Mouse (Mus musculus): ENCODE measurements around the gene Ccdc126. TPM values are rescaled to one million over a fixed set of nuclear protein-coding genes. Genes with fewer than 3 reads are reported as not detected.
A peak's percentile ranks its signal among the peaks of the same experiment; 100 is the strongest.
"Not testable (repeated sequence)": the region's sequence is repeated elsewhere in the genome, so short reads cannot be mapped to it uniquely, and the experiment has no call there.

Gene Ccdc126
- polyA plus RNA-seq, 1 experiment from 2014 or later = 11.0 TPM

GRCm38 (mm10) chr6:49282122-49282521, 37.0 kb upstream of the Ccdc126 start:
- no peak overlapping the region for H3K4me3 ChIP-seq (replicated peaks; ENCODE audit: low read depth, low read length)
- H3K27ac ChIP-seq (replicated peaks; ENCODE audit: low read depth, low read length) = no peak overlapping the region
- H3K4me2 ChIP-seq (ENCODE audit: low read length) = no peak overlapping the region
- H3K9ac ChIP-seq (replicated peaks; ENCODE audit: low read length) = no peak overlapping the region
- H3K9me3 ChIP-seq (ENCODE audit: control insufficient read depth, low read length) = no peaks in the 10 kb centered on the region
- DNase-seq (peak; percentile 23), ATAC-seq (ENCODE audit: low FRiP score, low TSS enrichment) (no peak)
- 93% methylated on average over 1 of the region's 1 CpGs for WGBS
- H3K27me3 ChIP-seq (ENCODE audit: control insufficient read depth, insufficient read depth, low read length) = no peaks in the 10 kb centered on the region
- H3K36me3 ChIP-seq (ENCODE audit: control insufficient read depth, insufficient read depth, low read length) = no peaks in the 10 kb centered on the region
- H3K4me1 ChIP-seq (ENCODE audit: control insufficient read depth, insufficient read depth, low read length) = no peaks in the 10 kb centered on the region

GRCm38 (mm10) chr6:49298286-49298685, 20.8 kb upstream of the Ccdc126 start:
- H3K9me3 ChIP-seq (ENCODE audit: control insufficient read depth, low read length) = no peaks in the 10 kb centered on the region
- no peak overlapping the region for H3K27ac ChIP-seq (replicated peaks; ENCODE audit: low read depth, low read length)
- DNase-seq (no peak), ATAC-seq (ENCODE audit: low FRiP score, low TSS enrichment) (no peak)
- no peaks in the 10 kb centered on the region for H3K36me3 ChIP-seq (ENCODE audit: control insufficient read depth, insufficient read depth, low read length)
- no peak overlapping the region for H3K4me3 ChIP-seq (replicated peaks; ENCODE audit: low read depth, low read length)
- H3K27me3 ChIP-seq (ENCODE audit: control insufficient read depth, insufficient read depth, low read length) = no peaks in the 10 kb centered on the region
- H3K4me1 ChIP-seq (ENCODE audit: control insufficient read depth, insufficient read depth, low read length) = no peaks in the 10 kb centered on the region
- no peak overlapping the region for H3K4me2 ChIP-seq (ENCODE audit: low read length)
- H3K9ac ChIP-seq (replicated peaks; ENCODE audit: low read length) = no peak overlapping the region

- not testable (repeated sequence) for DNase-seq; ATAC-seq (ENCODE audit: low FRiP score, low TSS enrichment); H3K27ac ChIP-seq (replicated peaks; ENCODE audit: low read depth, low read length); H3K4me2 ChIP-seq (ENCODE audit: low read length); H3K36me3 ChIP-seq (ENCODE audit: control insufficient read depth, insufficient read depth, low read length); H3K9ac ChIP-seq (replicated peaks; ENCODE audit: low read length); H3K4me3 ChIP-seq (replicated peaks; ENCODE audit: low read depth, low read length); H3K4me1 ChIP-seq (ENCODE audit: control insufficient read depth, insufficient read depth, low read length); H3K9me3 ChIP-seq (ENCODE audit: control insufficient read depth, low read length); H3K27me3 ChIP-seq (ENCODE audit: control insufficient read depth, insufficient read depth, low read length)
- WGBS = 52% methylated on average over 3 of the region's 3 CpGs
Observed at GRCm38 (mm10) chr6:49314821-49315220, 4.3 kb upstream of the Ccdc126 start.

GRCm38 (mm10) chr6:49319595-49320315, 681 bp downstream of the Ccdc126 start:
- peak; percentile 71 for DNase-seq
- peak overlapping the region; percentile 88 for H3K27ac ChIP-seq (replicated peaks; ENCODE audit: low read depth, low read length)
- H3K4me1 ChIP-seq (ENCODE audit: control insufficient read depth, insufficient read depth, low read length) = peaks cover 4% of the 10 kb centered on the region; the same call in 1 of the 2 replicates
- WGBS = 11% methylated on average over 13 of the region's 13 CpGs
- H3K36me3 ChIP-seq (ENCODE audit: control insufficient read depth, insufficient read depth, low read length) = no peaks in the 10 kb centered on the region
- H3K27me3 ChIP-seq (ENCODE audit: control insufficient read depth, insufficient read depth, low read length) = no peaks in the 10 kb centered on the region
- H3K9ac ChIP-seq (replicated peaks; ENCODE audit: low read length) = peak overlapping the region; percentile 83
- no peaks in the 10 kb centered on the region for H3K9me3 ChIP-seq (ENCODE audit: control insufficient read depth, low read length)
- peak overlapping the region; percentile 62 for H3K4me2 ChIP-seq (ENCODE audit: low read length)
- ATAC-seq (ENCODE audit: low FRiP score, low TSS enrichment) = peak; percentile 28; the same call in 1 of the 2 replicates
- H3K4me3 ChIP-seq (replicated peaks; ENCODE audit: low read depth, low read length) = peak overlapping the region; percentile 66

- no peak overlapping the region for H3K9ac ChIP-seq (replicated peaks; ENCODE audit: low read length)
Observed at GRCm38 (mm10) chr6:49321341-49321740, 2.3 kb downstream of the Ccdc126 start.

GRCm38 (mm10) chr6:49322056-49322455, 3.0 kb downstream of the Ccdc126 start:
- Histone ChIP-seq H3K4me3 (replicated peaks; ENCODE audit: low read depth, low read length) (no peak overlapping the region), H3K36me3 (ENCODE audit: control insufficient read depth, insufficient read depth, low read length) (no peaks in the 10 kb centered on the region), H3K27ac (replicated peaks; ENCODE audit: low read depth, low read length) (no peak overlapping the region), H3K27me3 (ENCODE audit: control insufficient read depth, insufficient read depth, low read length) (no peaks in the 10 kb centered on the region), H3K9me3 (ENCODE audit: control insufficient read depth, low read length) (no peaks in the 10 kb centered on the region), H3K9ac (replicated peaks; ENCODE audit: low read length) (no peak overlapping the region), H3K4me1 (ENCODE audit: control insufficient read depth, insufficient read depth, low read length) (peaks cover 4% of the 10 kb centered on the region; the same call in 1 of the 2 replicates), H3K4me2 (ENCODE audit: low read length) (no peak overlapping the region)
- ATAC-seq (ENCODE audit: low FRiP score, low TSS enrichment) (no peak), DNase-seq (no peak)

More at GRCm38 (mm10) chr6:49321341-49321740, 2.3 kb downstream of the Ccdc126 start:
- Histone ChIP-seq H3K4me1 (ENCODE audit: control insufficient read depth, insufficient read depth, low read length) (peaks cover 4% of the 10 kb centered on the region; the same call in 1 of the 2 replicates), H3K27me3 (ENCODE audit: control insufficient read depth, insufficient read depth, low read length) (no peaks in the 10 kb centered on the region), H3K4me2 (ENCODE audit: low read length) (no peak overlapping the region), H3K9me3 (ENCODE audit: control insufficient read depth, low read length) (no peaks in the 10 kb centered on the region), H3K4me3 (replicated peaks; ENCODE audit: low read depth, low read length) (no peak overlapping the region), H3K36me3 (ENCODE audit: control insufficient read depth, insufficient read depth, low read length) (no peaks in the 10 kb centered on the region), H3K27ac (replicated peaks; ENCODE audit: low read depth, low read length) (no peak overlapping the region)
- DNase-seq (no peak), ATAC-seq (ENCODE audit: low FRiP score, low TSS enrichment) (no peak)
- 78% methylated on average over 3 of the region's 3 CpGs for whole genome bisulfite sequencing

GRCm38 (mm10) chr6:49322986-49323385, 3.9 kb downstream of the Ccdc126 start:
- Histone ChIP-seq H3K4me1 (ENCODE audit: control insufficient read depth, insufficient read depth, low read length) (peaks cover 4% of the 10 kb centered on the region; the same call in 1 of the 2 replicates), H3K27me3 (ENCODE audit: control insufficient read depth, insufficient read depth, low read length) (no peaks in the 10 kb centered on the region), H3K27ac (replicated peaks; ENCODE audit: low read depth, low read length) (no peak overlapping the region), H3K4me2 (ENCODE audit: low read length) (no peak overlapping the region), H3K36me3 (ENCODE audit: control insufficient read depth, insufficient read depth, low read length) (no peaks in the 10 kb centered on the region), H3K9ac (replicated peaks; ENCODE audit: low read length) (no peak overlapping the region), H3K4me3 (replicated peaks; ENCODE audit: low read depth, low read length) (no peak overlapping the region), H3K9me3 (ENCODE audit: control insufficient read depth, low read length) (no peaks in the 10 kb centered on the region)
- ATAC-seq (ENCODE audit: low FRiP score, low TSS enrichment) (no peak), DNase-seq (no peak)
- WGBS = 69% methylated on average over 2 of the region's 2 CpGs

- ATAC-seq (ENCODE audit: low FRiP score, low TSS enrichment) (no peak), DNase-seq (peak; percentile 26)
- Histone ChIP-seq H3K27me3 (ENCODE audit: control insufficient read depth, insufficient read depth, low read length) (no peaks in the 10 kb centered on the region), H3K36me3 (ENCODE audit: control insufficient read depth, insufficient read depth, low read length) (no peaks in the 10 kb centered on the region), H3K4me3 (replicated peaks; ENCODE audit: low read depth, low read length) (no peak overlapping the region), H3K4me2 (ENCODE audit: low read length) (no peak overlapping the region), H3K4me1 (ENCODE audit: control insufficient read depth, insufficient read depth, low read length) (peaks cover 4% of the 10 kb centered on the region; the same call in 1 of the 2 replicates), H3K9ac (replicated peaks; ENCODE audit: low read length) (no peak overlapping the region), H3K9me3 (ENCODE audit: control insufficient read depth, low read length) (no peaks in the 10 kb centered on the region), H3K27ac (replicated peaks; ENCODE audit: low read depth, low read length) (no peak overlapping the region)
- 39% methylated on average over 2 of the region's 2 CpGs for WGBS
Observed at GRCm38 (mm10) chr6:49324528-49324927, 5.5 kb downstream of the Ccdc126 start.

GRCm38 (mm10) chr6:49325294-49325693, 6.2 kb downstream of the Ccdc126 start:
- no peaks in the 10 kb centered on the region for H3K9me3 ChIP-seq (ENCODE audit: control insufficient read depth, low read length)
- H3K4me1 ChIP-seq (ENCODE audit: control insufficient read depth, insufficient read depth, low read length) = no peaks in the 10 kb centered on the region
- H3K27me3 ChIP-seq (ENCODE audit: control insufficient read depth, insufficient read depth, low read length) = no peaks in the 10 kb centered on the region
- no peak overlapping the region for H3K27ac ChIP-seq (replicated peaks; ENCODE audit: low read depth, low read length)
- H3K4me2 ChIP-seq (ENCODE audit: low read length) = no peak overlapping the region
- H3K9ac ChIP-seq (replicated peaks; ENCODE audit: low read length) = no peak overlapping the region
- 94% methylated on average over 1 of the region's 1 CpGs for WGBS
- ATAC-seq (ENCODE audit: low FRiP score, low TSS enrichment) (no peak), DNase-seq (no peak)
- no peaks in the 10 kb centered on the region for H3K36me3 ChIP-seq (ENCODE audit: control insufficient read depth, insufficient read depth, low read length)
- no peak overlapping the region for H3K4me3 ChIP-seq (replicated peaks; ENCODE audit: low read depth, low read length)

Data from midbrain, embryonic 14.5 days (tissue).